ENCODE assay signal across 16 mouse cellular contexts in genomic region chr16:30273065-30273464, GRCm38 (mm10).
DNase-seq lines count a peak whose midpoint lies in the region; ATAC-seq lines count a peak whose summit lies in the region.
"Had no signal": no experiment of that assay in that cellular context is flagged by ENCODE, and none has a peak within 500 bp of the region (broad histone marks: within the 10 kb centered on the region; RNA-seq: fewer than 3 reads in every experiment).

No protein-coding gene starts in this region.

- ATAC-seq in frontal cortex, adult (ENCODE audit: low TSS enrichment): peak; percentile 75
- ATAC-seq: forebrain, embryonic 13.5 days; forebrain, embryonic 15.5 days; forebrain, postnatal 0 days had no signal

- no peak for DNase-seq in frontal cortex, postnatal 25 days (ENCODE audit: low spot score in 2 of 2)
- peak; percentile 45 for DNase-seq in right cerebral cortex, adult 18-20 months
- no peak for DNase-seq in right cerebral cortex, postnatal 14 days
- DNase-seq in brain, adult 2 months (ENCODE audit: low read depth, low spot score): peak; percentile 67
- DNase-seq in lung, postnatal 25 days (ENCODE audit: low spot score): no peak
- DNase-seq: adrenal gland, adult 2 months; adrenal gland, postnatal 10 days; adrenal gland, postnatal 25 days; cerebellum, adult 11-12 months; cerebellum, adult 2 months; cerebellum, adult 9-10 months; cerebellum, postnatal 25 days; forebrain, postnatal 0 days had no signal

Comparison
In these comparisons a context has a peak if more than half of its experiments do, and no peak if none do; other contexts are left out.
1. DNase-seq: peak in right cerebral cortex, adult 18-20 months (single experiment) and brain, adult 2 months (single experiment); none in frontal cortex, postnatal 25 days (0 of 2), right cerebral cortex, postnatal 14 days (single experiment) and lung, postnatal 25 days (single experiment).